Mouse (Mus musculus) heart, embryonic 11.5 days (tissue): ENCODE results near the gene Tcf7l2. TPM values are rescaled to one million over a fixed set of nuclear protein-coding genes. Genes with fewer than 3 reads are reported as not detected.

Experiments used
- ATAC-seq: fragments of 200-750 bp; cut with Nextera tagmentation; replicated peaks from 2 replicates; pipeline ENCODE4 v1.8.0; 2017; ENCODE audit warnings: moderate library complexity; ENCODE audit not compliant: insufficient number of reproducible peaks, low FRiP score, low TSS enrichment
- H3K27ac ChIP-seq: fragments of 300-500 bp; sonication (generic); 2 replicates; pipeline ENCODE4 v1.5.1; 2014; ENCODE audit warnings: mild to moderate bottlenecking, low read depth, low read length
- H3K27me3 ChIP-seq: fragments of 300-500 bp; sonication (generic); 2 replicates; pipeline ENCODE4 v1.6.1; 2014; ENCODE audit warnings: mild to moderate bottlenecking, low read length, mixed read lengths; ENCODE audit not compliant: control insufficient read depth, insufficient read depth
- H3K36me3 ChIP-seq: fragments of 300-500 bp; sonication (generic); 2 replicates; pipeline ENCODE4 v1.6.1; 2014; ENCODE audit warnings: mild to moderate bottlenecking, low read length, moderate library complexity, mixed read lengths; ENCODE audit not compliant: control insufficient read depth, insufficient read depth
- H3K4me1 ChIP-seq: fragments of 300-500 bp; sonication (generic); 2 replicates; pipeline ENCODE4 v1.6.1; 2014; ENCODE audit warnings: low read length; ENCODE audit not compliant: control insufficient read depth, insufficient read depth
- H3K4me2 ChIP-seq: fragments of 300-500 bp; sonication (generic); 2 replicates; pipeline ENCODE4 v1.6.1; 2014; ENCODE audit warnings: mild to moderate bottlenecking, moderate library complexity
- H3K4me3 ChIP-seq: fragments of 300-500 bp; sonication (generic); 2 replicates; pipeline ENCODE4 v1.5.1; 2014; ENCODE audit warnings: low read depth, low read length
- H3K9ac ChIP-seq: fragments of 300-500 bp; sonication (generic); 2 replicates; pipeline ENCODE4 v1.6.1; 2014; ENCODE audit warnings: mild to moderate bottlenecking, low read depth, low read length, moderate library complexity
- H3K9me3 ChIP-seq: fragments of 300-500 bp; sonication (generic); replicated peaks from 2 replicates; pipeline ENCODE4 v1.6.1; 2016; ENCODE audit warnings: low read length; ENCODE audit not compliant: control insufficient read depth
- WGBS: fragments of 180-500 bp; shearing (Covaris S2); extraction: QIAGEN DNeasy Blood & Tissue Kit; methylation state at CpG from one replicate; pipeline ENCODE4 v1.1.7; 2014; ENCODE audit not compliant: insufficient replicate concordance; 5-methylcytosine and 5-hydroxymethylcytosine counted together
- polyA plus RNA-seq: library from polyadenylated mRNA; unstranded; fragments of >200 nt; fragmentation: Nextera tagmentation; extraction: Ambion mirVana; gene quantifications from 2 replicates; pipeline ENCODE4 v1.2.1, GENCODE M21; 2014

Tcf7l2 gene
- polyA plus RNA-seq, 1 experiment from 2014 or later = 82.0 TPM

GRCm38 (mm10) chr19:55736016-55736415 lies 5.6 kb upstream of the Tcf7l2 start:
- no peaks in the 10 kb centered on the region for H3K27me3 ChIP-seq
- H3K4me2 ChIP-seq = no peak overlapping the region
- no peaks in the 10 kb centered on the region for H3K9me3 ChIP-seq
- H3K27ac ChIP-seq = no peak overlapping the region
- no peak for ATAC-seq
- H3K36me3 ChIP-seq = no peaks in the 10 kb centered on the region
- H3K4me1 ChIP-seq = peaks cover 5% of the 10 kb centered on the region; the same call in 1 of the 2 replicates
- WGBS = 55% methylated on average over 6 of the region's 6 CpGs
- no peak overlapping the region for H3K4me3 ChIP-seq
- H3K9ac ChIP-seq = no peak overlapping the region

DNA sequence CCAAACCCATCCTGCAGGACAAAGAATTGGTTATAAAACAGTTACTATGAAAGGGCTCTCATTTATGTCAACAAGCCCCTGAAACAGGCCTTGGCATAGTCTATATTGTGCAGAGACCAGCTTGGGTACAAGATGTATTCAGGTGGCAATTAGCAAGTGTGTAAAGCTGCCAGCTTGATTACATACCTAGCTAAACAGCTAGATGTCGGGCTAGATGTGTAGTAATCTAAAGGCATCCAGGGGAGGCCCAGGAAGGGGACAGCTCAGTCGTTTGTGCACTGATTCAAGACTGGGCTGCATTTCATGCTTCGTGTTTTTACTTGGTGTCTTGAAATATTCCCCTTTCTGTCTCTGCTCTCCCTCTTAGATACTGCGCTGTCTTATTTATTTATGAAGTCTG lies 1.9 kb upstream of the Tcf7l2 start:
- no peak for ATAC-seq
- H3K4me1 ChIP-seq = peaks cover 8% of the 10 kb centered on the region; the same call in 1 of the 2 replicates
- no peaks in the 10 kb centered on the region for H3K27me3 ChIP-seq
- WGBS = 46% methylated on average over 4 of the region's 4 CpGs
- no peak overlapping the region for H3K27ac ChIP-seq
- no peaks in the 10 kb centered on the region for H3K36me3 ChIP-seq
- H3K4me3 ChIP-seq = no peak overlapping the region
- no peaks in the 10 kb centered on the region for H3K9me3 ChIP-seq
- no peak overlapping the region for H3K4me2 ChIP-seq
- no peak overlapping the region for H3K9ac ChIP-seq

- Histone ChIP-seq H3K4me2 (peak overlapping the region; percentile 98), H3K9me3 (no peaks in the 10 kb centered on the region), H3K4me3 (peak overlapping the region; percentile 94), H3K36me3 (no peaks in the 10 kb centered on the region), H3K4me1 (peaks cover 17% of the 10 kb centered on the region; the same call in 1 of the 2 replicates), H3K27me3 (no peaks in the 10 kb centered on the region), H3K9ac (peak overlapping the region; percentile 93), H3K27ac (peak overlapping the region; percentile 93)
- WGBS = 10% methylated on average over 10 of the region's 10 CpGs
- ATAC-seq = peak; percentile 49; the same call in 1 of the 2 replicates
Measured at GRCm38 (mm10) chr19:55740753-55741438, 724 bp upstream of the Tcf7l2 start.

GRCm38 (mm10) chr19:55742386-55743000 lies 873 bp downstream of the Tcf7l2 start:
- ATAC-seq = no peak
- Histone ChIP-seq H3K27me3 (no peaks in the 10 kb centered on the region), H3K36me3 (no peaks in the 10 kb centered on the region), H3K9ac (peak overlapping the region; percentile 93), H3K27ac (peak overlapping the region; percentile 93), H3K4me3 (peak overlapping the region; percentile 94), H3K9me3 (no peaks in the 10 kb centered on the region), H3K4me1 (peaks cover 33% of the 10 kb centered on the region), H3K4me2 (peak overlapping the region; percentile 98)
- under 1% methylated on average over 67 of the region's 70 CpGs for WGBS

GRCm38 (mm10) chr19:55743001-55743556 lies 1.5 kb downstream of the Tcf7l2 start:
- WGBS = 0% methylated on average over 31 of the region's 38 CpGs

DNA sequence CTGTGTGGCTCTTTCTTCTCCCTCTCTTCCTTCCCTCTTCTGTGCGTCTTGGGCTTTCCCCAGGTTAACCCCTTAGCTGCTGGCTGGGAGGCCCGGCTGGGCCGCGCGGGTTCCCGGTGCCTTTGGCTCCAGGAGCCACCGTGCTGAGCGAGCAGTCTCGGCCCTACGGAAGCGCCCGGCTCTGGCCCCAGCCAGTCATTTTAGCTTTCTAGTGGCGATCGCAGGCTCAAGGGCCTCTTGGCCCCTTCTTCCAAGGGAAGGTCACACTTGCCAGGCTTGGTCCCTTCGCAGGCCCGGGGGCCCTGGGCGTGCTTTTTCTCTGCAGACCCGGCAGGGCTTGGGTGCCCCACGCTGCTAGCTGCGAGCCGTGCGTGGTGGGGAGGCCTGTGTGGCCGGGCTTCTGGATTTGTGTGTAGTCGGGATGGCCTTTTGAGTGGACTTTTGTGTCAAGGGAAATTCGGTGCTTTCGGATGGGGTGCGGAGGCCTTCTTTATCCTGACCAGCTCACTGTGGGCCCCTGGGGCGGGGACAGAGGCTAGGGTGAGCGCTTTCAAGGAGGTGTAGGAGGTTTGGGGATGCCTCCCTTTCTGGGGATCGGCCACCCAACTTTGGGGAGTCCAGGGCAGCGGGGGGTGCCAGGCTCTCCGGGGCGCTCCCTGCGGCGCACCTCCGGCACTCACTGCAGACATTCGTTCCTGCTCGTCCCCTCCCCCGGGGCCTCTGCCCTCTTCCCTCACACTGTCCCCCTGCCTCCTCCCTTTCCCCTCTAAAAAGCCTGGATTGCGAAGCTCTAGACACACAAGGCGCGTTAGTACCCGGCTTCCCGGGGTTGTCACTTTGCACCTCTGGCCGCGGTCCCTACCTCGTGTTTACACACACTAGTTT lies 2.2 kb downstream of the Tcf7l2 start:
- Histone ChIP-seq H3K4me2 (peak overlapping the region; percentile 98), H3K9me3 (no peaks in the 10 kb centered on the region), H3K4me1 (peaks cover 46% of the 10 kb centered on the region), H3K36me3 (no peaks in the 10 kb centered on the region), H3K27ac (peak overlapping the region; percentile 93), H3K9ac (peak overlapping the region; percentile 93), H3K27me3 (no peaks in the 10 kb centered on the region), H3K4me3 (peak overlapping the region; percentile 94)
- WGBS = under 1% methylated on average over 47 of the region's 47 CpGs
- ATAC-seq = 0 out of 2 replicates have a peak, but pooled peaks have one; percentile 32

More at GRCm38 (mm10) chr19:55743001-55743556, 1.5 kb downstream of the Tcf7l2 start:
- no peaks in the 10 kb centered on the region for H3K36me3 ChIP-seq
- ATAC-seq = 0 out of 2 replicates have a peak, but pooled peaks have one; percentile 15
- H3K9me3 ChIP-seq = no peaks in the 10 kb centered on the region
- H3K4me3 ChIP-seq = peak overlapping the region; percentile 94
- no peaks in the 10 kb centered on the region for H3K27me3 ChIP-seq
- peak overlapping the region; percentile 98 for H3K4me2 ChIP-seq
- H3K9ac ChIP-seq = peak overlapping the region; percentile 93
- H3K4me1 ChIP-seq = peaks cover 39% of the 10 kb centered on the region
- peak overlapping the region; percentile 93 for H3K27ac ChIP-seq

DNA sequence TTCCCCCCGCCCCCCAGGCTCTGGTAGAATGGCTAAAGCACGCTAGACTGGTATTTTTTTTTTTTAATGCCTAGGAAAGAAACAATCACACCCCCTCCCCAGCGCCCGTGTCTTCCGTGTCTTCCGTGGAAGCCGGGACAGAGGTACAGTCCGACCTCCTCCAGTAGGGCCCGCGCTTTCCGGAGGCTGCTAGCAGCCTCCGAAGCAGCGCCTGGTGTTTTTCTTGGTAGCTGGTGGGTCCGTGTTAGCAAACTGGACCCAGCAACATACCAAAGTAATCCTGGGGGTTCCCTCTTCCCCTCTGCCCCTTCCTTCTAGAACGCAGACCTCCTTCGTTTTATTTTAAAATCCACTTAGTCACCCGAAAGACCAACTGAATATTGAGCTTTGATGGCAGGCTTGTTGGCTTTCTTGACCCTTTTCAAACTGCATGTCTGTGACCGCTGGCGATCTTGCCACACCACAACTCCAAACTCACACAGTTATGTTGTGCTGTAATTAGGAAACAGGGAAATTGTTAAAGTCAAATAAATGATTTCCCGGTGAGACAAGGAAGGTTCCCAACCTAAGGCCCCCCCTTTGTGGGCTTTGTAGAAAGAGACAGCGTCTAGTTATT lies 3.1 kb downstream of the Tcf7l2 start:
- peak overlapping the region; percentile 93 for H3K9ac ChIP-seq
- peak overlapping the region; percentile 94 for H3K4me3 ChIP-seq
- no peaks in the 10 kb centered on the region for H3K36me3 ChIP-seq
- 1% methylated on average over 21 of the region's 21 CpGs for WGBS
- peak overlapping the region; percentile 98 for H3K4me2 ChIP-seq
- H3K4me1 ChIP-seq = peaks cover 53% of the 10 kb centered on the region
- no peaks in the 10 kb centered on the region for H3K9me3 ChIP-seq
- no peak for ATAC-seq
- H3K27ac ChIP-seq = peak overlapping the region; percentile 93
- no peaks in the 10 kb centered on the region for H3K27me3 ChIP-seq

DNA sequence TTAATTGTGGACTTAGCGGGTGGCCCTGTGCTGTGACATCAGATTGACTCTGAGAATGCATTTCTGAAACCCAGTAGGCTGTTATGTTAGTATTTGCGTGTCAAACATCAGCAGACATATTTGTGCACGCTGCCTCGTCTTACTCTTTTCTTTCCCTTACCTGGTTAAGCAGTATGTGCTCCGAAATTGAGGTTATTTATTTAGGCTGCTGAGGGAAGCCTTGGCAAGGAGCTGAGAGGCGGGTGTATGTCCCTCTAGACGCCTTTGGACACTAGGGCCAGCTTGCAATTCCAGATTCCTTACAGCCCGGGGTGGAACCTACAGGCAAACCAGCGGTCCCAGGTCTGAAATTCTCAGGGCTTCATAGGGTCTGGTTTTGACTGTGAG lies 3.6 kb downstream of the Tcf7l2 start:
- Histone ChIP-seq H3K27me3 (no peaks in the 10 kb centered on the region), H3K36me3 (no peaks in the 10 kb centered on the region), H3K9me3 (no peaks in the 10 kb centered on the region), H3K4me3 (peak overlapping the region; percentile 94), H3K27ac (0 out of 2 replicates have a peak overlapping the region, but pooled peaks have one; percentile 15), H3K4me2 (peak overlapping the region; percentile 98), H3K9ac (peak overlapping the region; percentile 93), H3K4me1 (peaks cover 58% of the 10 kb centered on the region)
- WGBS = 14% methylated on average over 9 of the region's 9 CpGs
- no peak for ATAC-seq
